ENCODE assay signal across 14 mouse cellular contexts in the genomic region with DNA sequence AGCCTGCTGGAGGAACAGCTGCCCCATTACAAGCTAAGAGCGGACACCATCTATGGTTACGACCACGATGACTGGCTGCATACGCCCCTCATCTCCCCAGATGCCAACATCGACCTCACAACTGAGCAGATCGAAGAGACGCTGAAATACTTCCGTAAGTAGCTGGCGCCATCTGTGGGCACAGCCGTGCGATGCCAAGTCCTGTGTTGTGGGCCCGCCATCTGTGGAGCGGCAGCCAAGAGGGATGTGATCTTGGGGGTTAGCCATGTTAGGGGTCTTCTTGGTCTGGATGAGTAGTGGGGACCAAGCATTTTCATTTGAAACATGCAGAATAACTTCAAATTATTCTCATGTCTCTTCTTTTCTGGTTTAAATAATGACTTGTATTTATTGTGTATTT.
DNase-seq lines count a peak whose midpoint lies in the region; ATAC-seq and TF ChIP-seq lines count a peak whose summit lies in the region.
"Had no signal": no experiment of that assay in that cellular context is flagged by ENCODE, and none has a peak within 500 bp of the region (broad histone marks: within the 10 kb centered on the region; RNA-seq: fewer than 3 reads in every experiment).

No protein-coding gene starts in this region.

- TF ChIP-seq POLR2A in MEL (IDR thresholded peaks at IDR 0.05; ENCODE audit: control insufficient read depth in 1 of 2, insufficient read depth in 1 of 2, low read depth in 1 of 2, low read length in 2 of 2, poor library complexity in 1 of 2): no peak

- no peak overlapping the region for H3K4me2 ChIP-seq in lung, postnatal 0 days (replicated peaks; ENCODE audit: low read depth, low read length)
- no peak overlapping the region for H3K4me2 ChIP-seq in forebrain, embryonic 15.5 days (replicated peaks)
- H3K4me2 ChIP-seq: embryonic facial prominence, embryonic 12.5 days; limb, embryonic 15.5 days; midbrain, embryonic 15.5 days; neural tube, embryonic 13.5 days had no signal

- H3K27me3 ChIP-seq in lung, postnatal 0 days (replicated peaks; ENCODE audit: insufficient read depth, low read length): no peaks in the 10 kb centered on the region
- no peaks in the 10 kb centered on the region for H3K27me3 ChIP-seq in MEL (ENCODE audit: control insufficient read depth in 1 of 2, insufficient read depth in 2 of 2, low read length in 2 of 2)
- no peaks in the 10 kb centered on the region for H3K27me3 ChIP-seq in forebrain, embryonic 15.5 days
- H3K27me3 ChIP-seq: embryonic facial prominence, embryonic 12.5 days; limb, embryonic 15.5 days; midbrain, embryonic 15.5 days; neural tube, embryonic 13.5 days had no signal

- no peak overlapping the region for H3K9ac ChIP-seq in lung, postnatal 0 days (replicated peaks; ENCODE audit: low read depth)
- no peak overlapping the region for H3K9ac ChIP-seq in MEL (ENCODE audit: control insufficient read depth, low read depth, low read length, poor library complexity, severe bottlenecking)
- no peak overlapping the region for H3K9ac ChIP-seq in forebrain, embryonic 15.5 days (replicated peaks)
- H3K9ac ChIP-seq: embryonic facial prominence, embryonic 12.5 days; limb, embryonic 15.5 days; midbrain, embryonic 15.5 days; neural tube, embryonic 13.5 days had no signal

- TF ChIP-seq CTCF in lung, postnatal 0 days (IDR thresholded peaks at IDR 0.05): peak; percentile 32
- peak in 2 of 3 experiments; percentile 25 to 48; a peak in 5 of 6 replicates for TF ChIP-seq CTCF in MEL (IDR thresholded peaks at IDR 0.05 in 2 of 3, conservative IDR thresholded peaks at IDR 0.05 in 1 of 3; ENCODE audit: control insufficient read depth in 1 of 3, insufficient read depth in 1 of 3, low read depth in 2 of 3, low read length in 3 of 3, poor library complexity in 1 of 3, severe bottlenecking in 1 of 3)

- H3K27ac ChIP-seq in lung, postnatal 0 days (ENCODE audit: low read length): no peak overlapping the region
- H3K27ac ChIP-seq in MEL (ENCODE audit: control insufficient read depth, low read depth, low read length): no peak overlapping the region
- H3K27ac ChIP-seq in forebrain, embryonic 15.5 days (replicated peaks): peak overlapping the region; percentile 69
- H3K27ac ChIP-seq: embryonic facial prominence, embryonic 12.5 days; limb, embryonic 15.5 days; midbrain, embryonic 15.5 days; neural tube, embryonic 13.5 days had no signal

- H3K9me3 ChIP-seq in lung, postnatal 0 days (ENCODE audit: low read length): no peaks in the 10 kb centered on the region
- H3K9me3 ChIP-seq in MEL (replicated peaks; ENCODE audit: insufficient read depth, low read length): no peaks in the 10 kb centered on the region
- no peaks in the 10 kb centered on the region for H3K9me3 ChIP-seq in forebrain, embryonic 15.5 days
- H3K9me3 ChIP-seq: embryonic facial prominence, embryonic 12.5 days; limb, embryonic 15.5 days; midbrain, embryonic 15.5 days; neural tube, embryonic 13.5 days had no signal

- WGBS in lung, postnatal 0 days: 90% methylated on average over 13 of the region's 13 CpGs
- WGBS in forebrain, embryonic 15.5 days: 76% methylated on average over 13 of the region's 13 CpGs

- ATAC-seq in lung, postnatal 0 days: no peak
- no peak for ATAC-seq in forebrain, embryonic 15.5 days (replicated peaks)
- ATAC-seq: CD4-positive, CD25-positive, alpha-beta regulatory T cell, adult 4 months; midbrain, embryonic 15.5 days had no signal

- intact Hi-C loops in heart, postnatal 14 days (cut with DNase I): loop anchor here (5.0 kb wide), 2 partner anchors 35 to 215 kb away; no protein-coding TSS in a partner anchor
- intact Hi-C loops in heart, postnatal 25 days (cut with DNase I): loop anchor here (2.0 to 5.0 kb wide), 2 partner anchors 35 to 53 kb away; no protein-coding TSS in a partner anchor

- H3K4me1 ChIP-seq in lung, postnatal 0 days (ENCODE audit: insufficient read depth, low read depth, low read length): peaks cover 10% of the 10 kb centered on the region; the same call in 1 of the 2 replicates
- H3K4me1 ChIP-seq in MEL (ENCODE audit: control insufficient read depth in 1 of 2, insufficient read depth in 2 of 2, low read length in 2 of 2): no peaks in the 10 kb centered on the region
- H3K4me1 ChIP-seq in forebrain, embryonic 15.5 days: peaks cover 25% of the 10 kb centered on the region

- no peaks in the 10 kb centered on the region for H3K36me3 ChIP-seq in lung, postnatal 0 days (ENCODE audit: insufficient read depth, low read length)
- no peaks in the 10 kb centered on the region; a peak in 1 of 4 replicates for H3K36me3 ChIP-seq in MEL (ENCODE audit: control insufficient read depth in 1 of 2, insufficient read depth in 2 of 2, low read length in 2 of 2)
- peaks cover 3% of the 10 kb centered on the region; the same call in 1 of the 2 replicates for H3K36me3 ChIP-seq in forebrain, embryonic 15.5 days
- H3K36me3 ChIP-seq: embryonic facial prominence, embryonic 12.5 days; midbrain, embryonic 15.5 days had no signal

- H3K79me2 ChIP-seq in MEL (ENCODE audit: control insufficient read depth, insufficient read depth, low read length, poor library complexity): no peaks in the 10 kb centered on the region

- H3K4me3 ChIP-seq in lung, postnatal 0 days (ENCODE audit: low read depth, low read length): no peak overlapping the region
- H3K4me3 ChIP-seq in MEL (ENCODE audit: control insufficient read depth in 1 of 2, insufficient read depth in 1 of 2, low read depth in 2 of 2, low read length in 2 of 2): no peak overlapping the region
- H3K4me3 ChIP-seq in forebrain, embryonic 15.5 days: no peak overlapping the region
- H3K4me3 ChIP-seq: embryonic facial prominence, embryonic 12.5 days; limb, embryonic 15.5 days; midbrain, embryonic 15.5 days; neural tube, embryonic 13.5 days had no signal

- TF ChIP-seq RAD21 in MEL (IDR thresholded peaks at IDR 0.05; ENCODE audit: low read depth, low read length): no peak

- no peak for TF ChIP-seq EP300 in lung, postnatal 0 days (IDR thresholded peaks at IDR 0.05)
- no peak for TF ChIP-seq EP300 in MEL (IDR thresholded peaks at IDR 0.05; ENCODE audit: low read depth in 1 of 2, low read length in 2 of 2)

- peak; percentile 89 for DNase-seq in heart, adult 11 months
- no peak for DNase-seq in heart, postnatal 14 days
- DNase-seq in lung, postnatal 0 days (ENCODE audit: low spot score): no peak
- no peak for DNase-seq in lung, postnatal 36 days
- peak; percentile 18 for DNase-seq in MEL (ENCODE audit: low read depth, low spot score)
- no peak for DNase-seq in heart, postnatal 25 days (ENCODE audit: low spot score)
- DNase-seq in layer of hippocampus, adult 9-10 months (ENCODE audit: low spot score): no peak
- DNase-seq: thymus, postnatal 36 days had no signal

TF ChIP-seq in MEL, 35 proteins besides CTCF, POLR2A, EP300 and RAD21:
- TF ChIP-seq ZNF384 (IDR thresholded peaks at IDR 0.05; ENCODE audit: low read depth, low read length): no peak
- no peak for TF ChIP-seq USF2 (IDR thresholded peaks at IDR 0.05; ENCODE audit: borderline replicate concordance in 1 of 2, insufficient read depth in 1 of 2, low read depth in 1 of 2, low read length in 2 of 2)
- TF ChIP-seq ZC3H11A (IDR thresholded peaks at IDR 0.05; ENCODE audit: low read depth, low read length): no peak
- no peak for TF ChIP-seq MAX (IDR thresholded peaks at IDR 0.05; ENCODE audit: low read length)
- no peak for TF ChIP-seq MAFK (IDR thresholded peaks at IDR 0.05; ENCODE audit: borderline replicate concordance, low read depth, low read length)
- TF ChIP-seq MXI1 (IDR thresholded peaks at IDR 0.05; ENCODE audit: low read depth, low read length): no peak
- TF ChIP-seq TBP (IDR thresholded peaks at IDR 0.05; ENCODE audit: low read depth, low read length): no peak
- TF ChIP-seq NELFE (IDR thresholded peaks at IDR 0.05; ENCODE audit: low read depth, low read length): no peak
- no peak for TF ChIP-seq MYC (IDR thresholded peaks at IDR 0.05; ENCODE audit: low read depth, low read length)
- no peak for TF ChIP-seq CHD2 (IDR thresholded peaks at IDR 0.05; ENCODE audit: low read length)
- TF ChIP-seq MAZ (IDR thresholded peaks at IDR 0.05; ENCODE audit: low read depth, low read length): no peak
- TF ChIP-seq ZMIZ1 (IDR thresholded peaks at IDR 0.05; ENCODE audit: low read depth, low read length): no peak
- TF ChIP-seq MEF2A (IDR thresholded peaks at IDR 0.05; ENCODE audit: extremely low read depth, insufficient replicate concordance, low read depth, low read length, poor library complexity, severe bottlenecking): no peak
- TF ChIP-seq ELF1 (IDR thresholded peaks at IDR 0.05; ENCODE audit: low read depth, low read length): no peak
- TF ChIP-seq GABPA (IDR thresholded peaks at IDR 0.05; ENCODE audit: low read depth, low read length): no peak
- TF ChIP-seq CHD1 (IDR thresholded peaks at IDR 0.05; ENCODE audit: low read depth, low read length): no peak
- no peak for TF ChIP-seq KAT2A (conservative IDR thresholded peaks at IDR 0.05; ENCODE audit: low read depth, low read length)

Comparison
In these comparisons a context has a peak if more than half of its experiments do, and no peak if none do; other contexts are left out.
1. DNase-seq: peak in heart, adult 11 months (single experiment) and MEL (single experiment); none in heart, postnatal 14 days (0 of 2), lung, postnatal 0 days (single experiment), lung, postnatal 36 days (single experiment), heart, postnatal 25 days (single experiment) and layer of hippocampus, adult 9-10 months (single experiment).